Mouse (Mus musculus): ENCODE measurements around the gene Capn10.
A peak's percentile ranks its signal among the peaks of the same experiment; 100 is the strongest.
"Not testable (repeated sequence)": the region's sequence is repeated elsewhere in the genome, so short reads cannot be mapped to it uniquely, and the experiment has no call there.

Gene Capn10

GRCm38 (mm10) chr1:92919775-92920174 is 14.4 kb upstream of the Capn10 start:
- DNase-seq (ENCODE audit: low spot score) = no peak

DNA sequence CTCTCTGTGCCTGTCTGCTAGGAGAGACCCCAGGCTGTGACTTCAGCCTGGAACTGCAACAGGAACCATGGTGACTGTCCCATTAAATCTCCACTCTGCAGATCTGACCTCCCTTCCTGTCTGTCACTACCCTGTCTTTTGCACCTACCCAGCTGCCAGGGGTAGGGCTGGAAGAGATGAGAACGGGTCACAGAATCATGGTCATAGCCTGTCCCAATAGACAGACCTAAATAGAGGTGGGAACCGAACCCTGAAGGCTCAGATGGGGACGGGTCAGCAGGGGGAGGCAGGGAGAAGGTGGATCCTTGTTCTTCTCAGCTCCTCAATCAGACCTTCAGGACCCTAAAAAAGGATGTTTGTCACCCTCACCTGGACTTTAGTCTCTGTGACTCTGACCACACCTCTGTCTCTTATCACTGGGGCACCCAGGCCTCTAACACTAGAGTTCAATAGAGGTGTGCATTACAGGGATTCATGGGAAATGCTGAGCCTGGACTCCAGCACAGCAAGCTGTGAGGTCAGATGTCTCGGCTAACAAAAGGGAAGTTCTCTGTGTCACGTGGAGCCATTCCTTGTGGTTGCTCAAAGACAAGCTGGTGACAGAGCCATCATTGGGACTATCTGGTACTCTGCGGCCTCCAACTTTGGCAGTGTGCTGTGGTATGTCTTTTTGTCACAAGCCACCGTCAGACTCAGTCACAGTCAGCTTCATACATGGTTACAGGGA is 13.5 kb upstream of the Capn10 start:
- DNase-seq (ENCODE audit: low spot score) = no peak

DNA sequence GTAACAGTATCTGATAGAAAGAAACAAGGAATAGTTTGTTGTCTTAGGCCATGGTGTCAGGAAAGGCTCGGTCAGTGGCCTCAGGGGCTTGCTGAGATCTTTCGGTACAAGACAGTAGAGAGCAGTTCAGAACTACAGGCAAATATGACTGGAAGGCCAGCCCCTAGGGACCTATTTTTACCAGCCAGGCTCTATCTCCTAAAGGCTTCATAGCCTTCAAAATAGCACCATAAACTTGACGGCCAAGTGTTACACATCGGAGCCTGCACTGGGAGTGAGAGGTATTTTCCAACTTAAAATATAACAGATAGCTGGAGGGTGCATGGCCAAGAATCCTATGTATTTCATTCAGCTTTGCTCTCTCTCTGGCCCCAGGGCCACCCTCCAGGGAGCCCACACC is 12.7 kb upstream of the Capn10 start:
- DNase-seq (ENCODE audit: low spot score) = no peak

- DNase-seq (ENCODE audit: low spot score) = no peak
Measured at GRCm38 (mm10) chr1:92930171-92930706, 3.9 kb upstream of the Capn10 start.

DNA sequence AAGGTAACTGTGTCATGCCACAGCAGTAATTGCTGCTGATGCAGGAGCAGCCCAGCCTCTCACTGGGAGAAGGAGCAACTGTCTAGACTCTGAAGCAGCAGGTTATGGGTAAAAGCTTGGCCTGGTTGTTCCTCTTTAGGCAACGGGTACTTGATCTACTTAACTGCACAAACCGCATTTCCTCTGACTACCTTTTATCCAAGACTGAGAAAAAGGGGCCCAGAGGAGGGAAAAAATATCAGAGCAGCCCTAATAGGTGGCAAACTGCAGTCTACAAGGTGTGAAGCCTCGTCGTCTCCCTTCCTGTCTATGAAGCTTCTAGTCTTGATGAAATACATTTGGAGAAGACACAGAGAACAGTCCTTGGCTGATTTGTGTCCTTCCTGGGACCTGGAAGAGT is 565 bp upstream of the Capn10 start:
- no peak for DNase-seq (ENCODE audit: low spot score)

DNA sequence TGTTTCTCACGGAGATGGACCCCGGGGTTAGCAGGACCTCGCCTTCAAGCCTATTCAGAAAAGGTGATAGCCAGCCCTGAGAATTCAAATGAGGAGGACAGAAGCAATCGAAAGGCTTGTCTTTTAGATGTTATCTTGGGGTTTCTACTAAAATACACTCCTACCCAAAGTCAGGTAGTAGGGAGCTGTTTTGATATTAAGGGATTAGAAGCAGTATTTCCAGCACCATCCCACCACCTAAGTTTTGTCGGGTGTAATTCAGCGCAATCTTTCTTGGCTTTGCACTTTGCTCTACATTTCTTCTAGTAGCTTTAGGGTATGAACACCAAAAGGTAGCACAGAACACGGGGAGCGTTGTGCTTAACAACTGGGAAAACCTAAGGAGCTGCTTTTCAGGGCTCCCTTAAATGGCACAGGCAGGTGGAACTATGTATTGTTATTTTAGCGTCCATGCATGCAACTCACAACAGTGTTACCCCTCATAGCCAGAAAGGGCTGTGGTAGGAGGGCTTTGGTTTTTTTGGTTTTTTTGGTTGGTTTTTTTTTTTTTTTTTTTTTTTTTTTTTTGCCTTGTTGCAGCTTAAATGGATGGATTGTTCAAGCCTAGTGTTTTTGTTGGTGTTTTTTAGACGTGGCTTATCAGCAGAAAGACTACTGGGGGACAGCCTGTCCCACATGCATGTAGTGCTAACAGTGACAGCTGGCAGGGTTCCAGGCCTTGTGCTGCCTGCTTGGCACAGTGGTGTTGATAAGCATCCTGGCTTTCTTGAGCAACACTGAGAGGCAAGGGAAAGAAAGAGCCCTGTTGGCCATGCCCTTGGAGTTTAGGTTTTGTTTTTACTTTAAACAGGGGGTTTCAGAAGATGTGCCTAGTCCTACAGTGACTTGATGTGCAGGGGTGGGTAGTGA is 1.1 kb downstream of the Capn10 start:
- peak; percentile 45 for DNase-seq (ENCODE audit: low spot score)

GRCm38 (mm10) chr1:92935977-92936376 is 1.8 kb downstream of the Capn10 start:
- DNase-seq (ENCODE audit: low spot score) = no peak

DNA sequence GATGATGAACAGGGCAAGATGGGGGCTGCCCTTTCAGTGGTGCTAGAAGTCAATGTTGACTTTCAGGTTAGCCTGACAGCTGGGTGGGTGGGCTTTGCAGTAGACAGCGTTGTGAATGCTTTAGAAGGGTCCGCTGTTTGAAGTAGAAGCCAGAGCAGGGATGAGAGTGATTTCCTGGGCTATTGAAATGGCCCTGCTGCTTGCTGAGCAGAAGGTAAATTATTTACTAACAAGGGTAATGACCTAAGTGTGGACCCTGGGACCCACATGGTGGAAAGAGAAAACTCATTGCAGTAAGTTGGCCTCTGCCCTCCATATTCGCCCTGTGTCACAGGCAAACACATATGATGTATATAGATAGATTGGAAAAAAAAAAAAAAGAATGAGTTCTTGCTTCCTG is 2.3 kb downstream of the Capn10 start:
- no peak for DNase-seq (ENCODE audit: low spot score)

DNA sequence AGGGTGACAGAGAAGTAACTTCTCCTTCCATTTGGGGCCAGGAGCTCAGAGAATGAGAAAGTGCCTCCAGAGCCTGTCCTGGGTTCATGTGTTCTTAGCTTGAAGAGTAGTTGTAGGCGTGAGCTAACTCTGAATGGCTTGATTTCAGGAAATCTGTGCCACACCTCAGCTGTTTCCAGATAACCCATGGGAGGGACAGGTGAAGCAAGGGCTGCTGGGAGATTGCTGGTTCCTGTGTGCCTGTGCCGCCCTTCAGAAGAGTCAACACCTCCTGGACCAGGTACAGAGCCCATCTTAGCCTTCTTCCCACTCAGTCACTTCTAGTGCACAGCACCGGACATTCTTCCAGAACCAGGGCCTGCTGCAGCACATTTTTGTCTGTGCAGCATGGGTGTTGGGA is 3.6 kb downstream of the Capn10 start:
- no peak for DNase-seq (ENCODE audit: low spot score)

GRCm38 (mm10) chr1:92939746-92940145 is 5.6 kb downstream of the Capn10 start:
- DNase-seq (ENCODE audit: low spot score) = no peak

DNA sequence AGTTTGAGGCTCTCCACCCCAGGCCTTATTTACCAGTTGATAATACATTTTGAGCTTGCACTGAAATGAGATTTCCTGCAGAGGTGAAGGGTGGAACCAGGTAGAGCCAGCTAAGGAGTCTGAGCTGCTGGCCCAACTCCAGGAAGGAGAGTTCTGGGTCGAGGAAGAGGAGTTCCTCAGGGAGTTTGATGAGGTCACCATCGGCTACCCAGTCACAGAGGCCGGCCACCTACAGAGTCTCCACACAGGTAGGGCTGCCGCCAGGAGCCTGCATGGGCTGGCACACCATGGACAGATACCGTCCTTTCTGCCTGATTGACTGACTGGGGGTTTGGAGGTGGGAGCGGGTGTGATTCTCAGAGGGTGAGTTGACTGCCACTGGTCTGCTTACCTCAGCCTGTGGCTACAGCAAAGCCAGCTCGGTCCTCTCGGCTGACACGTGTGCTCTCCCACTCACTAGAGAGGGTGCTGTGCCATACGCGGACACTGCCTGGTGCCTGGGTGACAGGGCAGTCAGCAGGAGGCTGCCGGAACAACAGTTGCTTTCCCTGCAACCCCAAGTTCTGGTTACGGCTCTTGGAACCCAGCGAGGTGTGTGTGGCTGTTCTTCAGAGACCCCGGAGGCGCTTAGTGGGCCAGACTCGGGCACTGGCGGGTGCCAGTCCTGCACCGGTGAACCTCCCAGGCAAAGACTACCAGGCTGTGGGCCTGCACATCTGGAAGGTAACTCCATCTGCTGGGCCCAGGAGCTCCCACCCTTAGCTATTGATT is 9.2 kb downstream of the Capn10 start:
- no peak for DNase-seq (ENCODE audit: low spot score)

DNA sequence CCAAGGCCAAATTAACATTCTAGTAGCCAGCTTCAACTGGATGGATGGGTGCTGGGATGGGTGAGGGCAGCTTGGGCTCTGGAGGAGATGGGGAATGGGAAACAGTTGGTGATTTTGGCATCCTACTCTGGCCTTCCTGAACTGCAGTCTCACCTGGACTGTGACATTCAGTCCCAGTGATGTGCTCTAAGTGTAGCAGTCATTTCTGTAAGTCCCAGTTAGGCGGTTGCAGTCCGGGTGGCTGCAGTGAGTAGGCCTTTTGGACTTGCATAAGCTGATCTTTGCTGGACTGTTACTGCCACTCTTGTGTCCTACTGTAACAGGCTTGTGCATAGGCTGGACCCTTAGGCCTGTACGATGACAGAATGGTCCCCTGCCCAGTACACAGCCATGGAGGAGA is 13.8 kb downstream of the Capn10 start:
- no peak for DNase-seq (ENCODE audit: low spot score)

DNA sequence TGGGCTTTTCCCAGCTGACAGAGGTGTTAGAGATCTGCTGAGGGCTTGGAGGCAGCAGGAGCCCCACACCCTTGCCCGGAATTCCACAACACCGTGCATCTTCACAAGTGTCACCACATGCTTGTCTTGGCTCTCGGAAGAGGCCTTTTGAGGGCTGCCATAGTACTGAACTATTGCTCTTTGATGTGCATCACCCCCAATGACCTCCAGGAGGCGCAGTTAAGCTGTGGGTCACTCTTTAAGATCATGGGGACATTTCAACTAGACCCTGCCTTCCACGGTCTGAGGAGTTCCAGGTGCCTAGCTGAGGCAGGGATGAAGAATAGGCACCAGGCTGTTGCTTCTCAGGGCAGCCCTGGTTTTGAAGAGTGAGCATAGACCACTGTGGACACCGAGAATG is 15.2 kb downstream of the Capn10 start:
- DNase-seq (ENCODE audit: low spot score) = no peak

- no peak for DNase-seq (ENCODE audit: low spot score)
Measured at GRCm38 (mm10) chr1:92950607-92951006, 16.4 kb downstream of the Capn10 start, which contains the start of gene Gpr35. Gpr35 (plus strand) TSS chr1:92950865.

- no peak for DNase-seq (ENCODE audit: low spot score)
Measured at GRCm38 (mm10) chr1:92953641-92954040, 19.5 kb downstream of the Capn10 start.

DNA sequence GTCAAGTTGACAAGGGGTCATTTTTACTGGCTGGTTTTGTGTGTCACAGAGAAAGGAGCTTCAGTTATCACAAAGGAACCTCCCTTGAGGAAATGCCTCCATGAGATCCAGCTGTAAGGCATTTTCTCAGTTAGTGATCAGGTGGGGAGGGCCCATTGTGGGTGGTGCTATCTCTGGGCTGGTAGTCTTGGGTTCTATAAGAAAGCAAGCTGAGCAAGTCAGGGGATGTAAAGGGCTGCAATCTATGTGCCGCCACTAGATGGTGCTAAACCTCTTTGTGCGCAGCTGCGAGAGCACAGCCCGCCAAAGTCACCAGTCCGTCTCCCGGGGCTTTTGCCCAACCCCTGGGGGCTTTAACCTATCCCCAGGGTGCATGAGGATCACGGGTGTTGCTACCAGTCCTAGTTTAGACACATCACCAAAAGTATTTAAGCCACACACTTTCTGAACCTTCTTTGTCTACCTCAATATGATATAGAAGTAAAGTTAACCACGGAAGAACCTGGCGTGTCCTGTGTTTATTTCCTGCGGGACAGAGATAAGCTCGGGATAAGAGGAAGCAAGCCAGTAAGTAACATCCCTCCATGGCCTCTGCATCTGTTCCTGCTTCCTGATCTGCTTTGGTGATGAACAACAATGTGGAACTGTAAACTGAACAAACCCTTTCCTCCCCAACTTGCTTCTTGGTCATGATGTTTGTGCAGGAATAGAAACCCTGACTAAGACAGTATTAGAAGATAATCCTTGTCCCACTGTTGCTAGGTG is 22.6 kb downstream of the Capn10 start:
- DNase-seq (ENCODE audit: low spot score) = peak; percentile 77

- DNase-seq (ENCODE audit: low spot score) = no peak
Measured at GRCm38 (mm10) chr1:92958999-92959398, 24.8 kb downstream of the Capn10 start.

GRCm38 (mm10) chr1:92970791-92971190 is 36.6 kb downstream of the Capn10 start:
- DNase-seq (ENCODE audit: low spot score) = not testable (repeated sequence)

DNA sequence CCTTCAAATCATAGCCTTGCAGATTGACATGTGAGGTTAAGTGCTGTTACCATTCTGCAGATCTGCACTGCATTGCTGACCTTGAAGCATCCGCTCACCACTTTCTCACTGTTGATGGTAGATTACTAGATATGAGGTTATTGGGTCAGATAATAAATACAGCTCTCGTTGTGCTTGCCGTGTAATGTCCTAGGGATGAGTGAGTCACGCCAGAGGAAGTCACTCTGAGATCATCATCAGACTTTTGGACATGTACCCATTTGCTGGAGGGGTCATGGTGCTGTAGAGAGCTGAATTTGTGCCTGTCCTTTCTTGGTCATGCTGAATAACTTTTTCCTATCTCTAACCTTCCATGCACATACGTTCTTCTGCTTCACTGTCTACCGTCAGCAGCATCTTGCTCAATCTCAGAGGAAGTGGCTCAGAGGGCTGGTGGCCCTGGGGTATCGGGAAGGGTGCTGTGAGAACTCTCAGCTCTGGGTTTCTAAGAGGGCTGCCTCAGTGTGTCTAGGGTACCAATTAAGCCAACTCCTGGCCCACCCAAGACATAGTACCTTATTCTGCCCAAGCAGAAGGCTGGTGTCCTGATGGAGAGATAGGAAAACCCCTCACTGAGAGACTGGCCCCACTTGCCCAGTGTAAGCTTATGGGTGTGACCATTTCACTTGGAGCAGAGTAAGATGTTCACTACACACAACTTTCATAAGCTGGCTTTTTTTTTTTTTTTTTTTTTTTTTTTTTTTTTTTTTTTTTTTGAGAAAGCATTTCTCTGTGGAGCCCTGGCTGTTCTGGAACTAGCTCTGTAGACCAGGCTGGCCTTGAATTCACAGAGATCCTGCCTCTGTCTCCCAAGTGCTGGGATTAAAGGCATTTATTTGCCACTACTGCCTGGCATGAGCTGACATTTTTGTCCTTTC is 38.0 kb downstream of the Capn10 start:
- no peak for DNase-seq (ENCODE audit: low spot score)

DNA sequence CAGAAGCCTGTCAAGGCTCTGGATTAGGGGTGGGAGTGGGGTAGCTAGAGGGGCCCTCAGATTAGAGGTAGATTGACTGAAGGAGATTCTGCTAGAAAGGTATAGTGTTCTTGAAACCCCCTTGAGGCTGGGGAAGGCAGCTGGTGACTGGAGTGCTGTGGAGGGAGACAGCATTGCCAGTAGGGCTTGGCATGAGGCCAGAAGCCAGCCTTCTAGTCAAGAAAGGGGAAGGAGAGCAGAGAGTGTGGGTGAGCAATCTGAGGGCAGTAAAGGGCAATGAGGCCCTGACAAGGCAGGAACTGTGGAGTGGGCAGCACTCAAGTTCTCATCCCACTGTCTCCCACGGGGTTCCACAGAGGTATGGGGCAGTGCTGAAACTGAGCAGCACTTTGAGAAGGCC is 38.7 kb downstream of the Capn10 start:
- DNase-seq (ENCODE audit: low spot score) = peak; percentile 57

Measured in layer of hippocampus, adult 11-12 months (tissue).